ENCODE assay signal across 18 mouse cellular contexts in the genomic region with DNA sequence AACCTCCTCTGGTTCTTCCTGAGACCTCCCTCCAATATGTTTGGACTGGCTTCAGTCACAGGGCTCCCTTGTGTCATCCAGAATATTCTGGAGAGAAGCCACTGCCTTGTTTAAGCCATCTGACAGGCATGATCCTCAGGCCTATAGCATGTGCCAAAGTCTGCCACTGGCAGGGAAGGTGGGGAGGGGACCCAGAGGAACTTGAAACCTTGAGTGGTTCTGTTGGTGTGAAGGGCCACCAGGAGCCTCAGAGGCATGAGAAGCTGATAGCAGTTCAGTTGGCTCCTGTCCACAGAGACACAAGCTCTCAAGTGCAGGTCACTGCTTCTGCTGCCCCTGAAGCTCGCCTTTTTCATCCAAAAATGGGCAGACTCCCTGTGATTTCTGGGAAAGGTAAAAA. TPM values are rescaled to one million over a fixed set of nuclear protein-coding genes. Genes with fewer than 3 reads are reported as not detected.
A peak's percentile ranks its signal among the peaks of the same experiment; 100 is the strongest.
DNase-seq lines count a peak whose midpoint lies in the region; ATAC-seq and TF ChIP-seq lines count a peak whose summit lies in the region.
"Had no signal": no experiment of that assay in that cellular context is flagged by ENCODE, and none has a peak within 500 bp of the region (broad histone marks: within the 10 kb centered on the region; RNA-seq: fewer than 3 reads in every experiment).

No protein-coding gene starts in this region.

- H3K36me3 ChIP-seq in hindbrain, postnatal 0 days (ENCODE audit: insufficient read depth, low read length), result no peaks in the 10 kb centered on the region
- H3K36me3 ChIP-seq in hindbrain, embryonic 10.5 days, result peaks cover 16% of the 10 kb centered on the region
- H3K36me3 ChIP-seq: stomach, embryonic 15.5 days had no signal

- no peaks in the 10 kb centered on the region for H3K27me3 ChIP-seq in hindbrain, postnatal 0 days (ENCODE audit: insufficient read depth, low read length)
- peaks cover 20% of the 10 kb centered on the region; the same call in 1 of the 2 replicates for H3K27me3 ChIP-seq in hindbrain, embryonic 10.5 days (ENCODE audit: insufficient read depth, poor library complexity, severe bottlenecking)
- H3K27me3 ChIP-seq: stomach, embryonic 15.5 days had no signal

- intact Hi-C loops in heart, postnatal 14 days (cut with DNase I), result loop anchor here (10.0 kb wide), 1 partner anchor 268 kb away; the partner anchor contains the start of gene Phb
- intact Hi-C loops in gastrocnemius, postnatal 14 days (cut with DNase I; ENCODE audit: low total_unique reads), result no loop called here

- 71% methylated on average over 1 of the region's 1 CpGs for WGBS in hindbrain, postnatal 0 days
- WGBS in hindbrain, embryonic 10.5 days, result 65% methylated on average over 1 of the region's 1 CpGs

- H3K4me3 ChIP-seq in hindbrain, postnatal 0 days (ENCODE audit: low read length), result no peak overlapping the region
- no peak overlapping the region for H3K4me3 ChIP-seq in hindbrain, embryonic 10.5 days
- H3K4me3 ChIP-seq: megakaryocyte, embryonic 14.5 days; stomach, embryonic 15.5 days had no signal

- peak; percentile 94 for DNase-seq in heart, adult 11 months
- DNase-seq in heart, postnatal 14 days, result no peak
- peak; percentile 53 for DNase-seq in hindbrain, postnatal 0 days (ENCODE audit: low spot score)
- no peak for DNase-seq in hindbrain, embryonic 10.5 days (ENCODE audit: low spot score)
- peak; percentile 78 for DNase-seq in brain, adult 2 months (ENCODE audit: low read depth, low spot score)
- DNase-seq in cerebellum, adult 9-11 months, result peak; percentile 81
- no peak for DNase-seq in gastrocnemius, postnatal 14 days
- DNase-seq: gastrocnemius, postnatal 10 days; kidney, postnatal 36 days; lung, embryonic 14.5 days; right cerebral cortex, adult 18-20 months; thymus, postnatal 14 days had no signal

- peaks cover 17% of the 10 kb centered on the region for H3K4me1 ChIP-seq in hindbrain, postnatal 0 days (ENCODE audit: insufficient read depth, low read length)
- H3K4me1 ChIP-seq in hindbrain, embryonic 10.5 days (replicated peaks), result peaks cover 23% of the 10 kb centered on the region
- H3K4me1 ChIP-seq: megakaryocyte, embryonic 14.5 days; stomach, embryonic 15.5 days had no signal

- no peak overlapping the region for H3K27ac ChIP-seq in hindbrain, postnatal 0 days
- H3K27ac ChIP-seq in hindbrain, embryonic 10.5 days, result no peak overlapping the region
- H3K27ac ChIP-seq: stomach, embryonic 15.5 days had no signal

- H3K9me3 ChIP-seq in hindbrain, postnatal 0 days (ENCODE audit: low read length), result no peaks in the 10 kb centered on the region
- no peaks in the 10 kb centered on the region for H3K9me3 ChIP-seq in hindbrain, embryonic 10.5 days
- H3K9me3 ChIP-seq: megakaryocyte, embryonic 14.5 days; stomach, embryonic 15.5 days had no signal

- H3K4me2 ChIP-seq in hindbrain, postnatal 0 days (ENCODE audit: low read depth, low read length), result no peak overlapping the region
- H3K4me2 ChIP-seq: liver, embryonic 11.5 days; lung, embryonic 14.5 days; stomach, embryonic 15.5 days had no signal

- no peak for ATAC-seq in hindbrain, postnatal 0 days
- no peak for ATAC-seq in monocyte, adult 5-6 weeks (replicated peaks; ENCODE audit: insufficient number of reproducible peaks, low FRiP score, low TSS enrichment, poor library complexity, severe bottlenecking)
- ATAC-seq: forebrain, embryonic 14.5 days; intestine, postnatal 0 days had no signal

- no peak for TF ChIP-seq CTCF in hindbrain, postnatal 0 days (IDR thresholded peaks at IDR 0.05; ENCODE audit: low read depth)

- H3K9ac ChIP-seq in hindbrain, postnatal 0 days (replicated peaks; ENCODE audit: low read length), result no peak overlapping the region
- H3K9ac ChIP-seq: lung, embryonic 14.5 days; stomach, embryonic 15.5 days had no signal

RNA-seq across cellular contexts. Expression of gene Slc35b1, which starts 12.1 kb away (rescaled TPM):
- 10 to 100 TPM; 35.2 to 42.4 TPM for total RNA-seq in heart, postnatal 14 days (2021)
- 107 and 109 TPM in 2 replicates for total RNA-seq in hindbrain, postnatal 0 days (2014; rRNA removed)
- polyA plus RNA-seq in hindbrain, postnatal 0 days (2015; fragmentation: Nextera tagmentation; extraction: Ambion mirVana), result 158 and 159 TPM in 2 replicates
- polyA plus RNA-seq in hindbrain, embryonic 10.5 days (2016; fragmentation: Nextera tagmentation; extraction: Ambion mirVana), result 119 TPM in 2 replicates
- total RNA-seq in monocyte, adult 5-6 weeks (2017), result 42.2 to 79.4 TPM (median 58.1 TPM) in 3 replicates
- 10 to 100 TPM; 36.6 to 37.8 TPM for total RNA-seq in gastrocnemius, postnatal 14 days (2021)

RNA-seq across cellular contexts. Expression of gene Spop, which starts 17.3 kb away (rescaled TPM):
- total RNA-seq in heart, postnatal 14 days (2021), result 100 to 1,000 TPM; 169 to 171 TPM
- 49.8 and 51.1 TPM in 2 replicates for total RNA-seq in hindbrain, postnatal 0 days (2014; rRNA removed)
- polyA plus RNA-seq in hindbrain, postnatal 0 days (2015; fragmentation: Nextera tagmentation; extraction: Ambion mirVana), result 210 and 212 TPM in 2 replicates
- polyA plus RNA-seq in hindbrain, embryonic 10.5 days (2016; fragmentation: Nextera tagmentation; extraction: Ambion mirVana), result 143 and 167 TPM in 2 replicates
- 68.6 to 98.9 TPM (median 97.4 TPM) in 3 replicates for total RNA-seq in monocyte, adult 5-6 weeks (2017)
- total RNA-seq in gastrocnemius, postnatal 14 days (2021), result 100 to 1,000 TPM; 173 to 190 TPM

RNA-seq across cellular contexts. Expression of gene Fam117a, which starts 59.7 kb away (rescaled TPM):
- 10 to 100 TPM; 11.3 to 14.0 TPM for total RNA-seq in heart, postnatal 14 days (2021)
- 5.6 and 10.7 TPM in 2 replicates for total RNA-seq in hindbrain, postnatal 0 days (2014; rRNA removed)
- 1.9 and 2.8 TPM in 2 replicates for polyA plus RNA-seq in hindbrain, postnatal 0 days (2015; fragmentation: Nextera tagmentation; extraction: Ambion mirVana)
- 10.8 and 11.0 TPM in 2 replicates for polyA plus RNA-seq in hindbrain, embryonic 10.5 days (2016; fragmentation: Nextera tagmentation; extraction: Ambion mirVana)
- total RNA-seq in monocyte, adult 5-6 weeks (2017), result 18.7 to 46.1 TPM (median 31.6 TPM) in 3 replicates
- total RNA-seq in gastrocnemius, postnatal 14 days (2021), result 1 to 10 TPM; 4.4 to 6.5 TPM

Comparison
In these comparisons a context has a peak if more than half of its experiments do, and no peak if none do; other contexts are left out.
1. DNase-seq: peak in heart, adult 11 months (single experiment), hindbrain, postnatal 0 days (single experiment), brain, adult 2 months (single experiment) and cerebellum, adult 9-11 months (single experiment); none in heart, postnatal 14 days (0 of 2), hindbrain, embryonic 10.5 days (single experiment) and gastrocnemius, postnatal 14 days (single experiment).